ENCODE assay signal across 17 mouse cellular contexts in the genomic region with DNA sequence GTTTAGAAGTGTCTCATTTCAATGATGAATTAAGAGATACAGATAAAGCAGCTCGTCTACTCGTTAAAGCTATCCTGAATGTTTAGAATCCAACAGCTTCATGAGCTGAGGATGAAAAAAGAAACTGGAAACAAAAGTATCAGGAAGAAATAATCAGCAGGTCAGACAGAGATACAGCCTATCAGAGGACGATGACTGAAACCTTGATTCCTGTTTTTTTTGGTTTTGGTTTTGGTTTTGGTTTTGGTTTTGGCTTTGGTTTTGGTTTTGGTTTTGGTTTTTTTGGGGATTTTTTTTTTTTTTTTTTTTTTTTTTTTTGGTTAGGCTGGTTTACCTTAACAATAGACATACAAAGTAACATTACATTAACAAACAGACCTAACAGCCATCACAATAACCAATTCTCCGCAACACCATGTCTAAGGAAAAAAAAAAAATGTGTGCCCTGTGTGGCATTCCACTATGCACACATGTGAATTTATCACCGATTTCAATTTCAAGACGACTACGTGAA.
DNase-seq lines count a peak whose midpoint lies in the region; TF ChIP-seq lines count a peak whose summit lies in the region.
"Had no signal": no experiment of that assay in that cellular context is flagged by ENCODE, and none has a peak within 500 bp of the region (broad histone marks: within the 10 kb centered on the region; RNA-seq: fewer than 3 reads in every experiment).

No protein-coding gene starts in this region.

- H3K9ac ChIP-seq in CH12.LX (ENCODE audit: insufficient read depth, low read depth): peak overlapping the region; percentile 33; the same call in 1 of the 2 replicates

- DNase-seq in CH12.LX (ENCODE audit: extremely low read depth): peak; percentile 27
- DNase-seq in adrenal gland, postnatal 4 days (ENCODE audit: low spot score in 2 of 2): no peak
- DNase-seq: adrenal gland, adult 2 months; adrenal gland, adult 8-10 months; adrenal gland, postnatal 10 days; adrenal gland, postnatal 14 days; adrenal gland, postnatal 25 days; adrenal gland, postnatal 36 days; B cell, adult 2 months; cerebellum, adult 11 months; cerebellum, adult 11-12 months; cerebellum, adult 18-20 months; cerebellum, adult 2 months; cerebellum, adult 8-10 months; cerebellum, adult 9-10 months had no signal

- H3K4me3 ChIP-seq in CH12.LX (replicated peaks in 1 of 3; ENCODE audit: low read depth in 2 of 3, low read length in 2 of 3, poor library complexity in 1 of 3): peak overlapping the region in 2 of 3 experiments; percentile 4 to 57

- no peak for TF ChIP-seq POLR2A in CH12.LX (IDR thresholded peaks at IDR 0.05; ENCODE audit: low read depth, low read length)

- no peaks in the 10 kb centered on the region for H3K79me2 ChIP-seq in CH12.LX (replicated peaks; ENCODE audit: control insufficient read depth, extremely low read depth, insufficient read depth, poor library complexity, severe bottlenecking)

- in situ Hi-C loops in CH12.LX (cut with MboI; ENCODE audit: low pct_ligation_motif_present, low pct_unique_long_range_greater_than_20kb, low sequenced_read_pairs): no loop called here

- H3K27me3 ChIP-seq in CH12.LX (replicated peaks): no peaks in the 10 kb centered on the region
- H3K27me3 ChIP-seq: Patski had no signal

- H3K27ac ChIP-seq in CH12.LX (ENCODE audit: insufficient read depth, low read depth): no peak overlapping the region

- no peaks in the 10 kb centered on the region for H3K36me3 ChIP-seq in CH12.LX (replicated peaks in 1 of 2; ENCODE audit: control insufficient read depth in 1 of 2, insufficient read depth in 1 of 2, low read length in 1 of 2)
- H3K36me3 ChIP-seq: G1E had no signal

- dilution Hi-C loops in CH12.LX (cut with MboI; ENCODE audit: extremely low pct_ligation_motif_present, extremely low pct_unique_long_range_greater_than_20kb, low sequenced_read_pairs): no loop called here

- no peaks in the 10 kb centered on the region for H3K9me3 ChIP-seq in CH12.LX (replicated peaks; ENCODE audit: low read length)
- H3K9me3 ChIP-seq: G1E had no signal

- TF ChIP-seq RAD21 in CH12.LX (IDR thresholded peaks at IDR 0.05; ENCODE audit: low read depth, low read length): no peak

- H3K4me2 ChIP-seq in CH12.LX (ENCODE audit: insufficient read depth, low read depth, poor library complexity, severe bottlenecking): peak overlapping the region; percentile 97

- peaks cover 5 to 6% of the 10 kb centered on the region in 2 experiments; a peak in 3 of 4 replicates for H3K4me1 ChIP-seq in CH12.LX (ENCODE audit: control insufficient read depth in 1 of 2, insufficient read depth in 2 of 2)

- TF ChIP-seq EP300 in CH12.LX (IDR thresholded peaks at IDR 0.05; ENCODE audit: low read length): peak; percentile 92

- TF ChIP-seq CTCF in CH12.LX (conservative IDR thresholded peaks at IDR 0.05 in 1 of 2, IDR thresholded peaks at IDR 0.05 in 1 of 2; ENCODE audit: low read depth in 2 of 2, low read length in 2 of 2): no peak

TF ChIP-seq in CH12.LX, 34 proteins besides CTCF, POLR2A, EP300 and RAD21:
- TF ChIP-seq GABPA (IDR thresholded peaks at IDR 0.05; ENCODE audit: insufficient replicate concordance, low read depth, low read length): no peak
- no peak for TF ChIP-seq MAX (IDR thresholded peaks at IDR 0.05; ENCODE audit: low read length)
- TF ChIP-seq TBP (conservative IDR thresholded peaks at IDR 0.05; ENCODE audit: low read depth, low read length): no peak
- peak; percentile 61; the same call in 1 of the 2 replicates for TF ChIP-seq JUND (conservative IDR thresholded peaks at IDR 0.05; ENCODE audit: low read depth, low read length)
- peak; percentile 53; the same call in 1 of the 2 replicates for TF ChIP-seq HCFC1 (IDR thresholded peaks at IDR 0.05; ENCODE audit: low read depth, low read length)
- TF ChIP-seq SMC3 (IDR thresholded peaks at IDR 0.05; ENCODE audit: low read depth, low read length): no peak
- TF ChIP-seq UBTF (IDR thresholded peaks at IDR 0.05; ENCODE audit: low read depth, low read length): no peak
- no peak for TF ChIP-seq KAT2A (IDR thresholded peaks at IDR 0.05; ENCODE audit: insufficient replicate concordance, low read length)
- no peak for TF ChIP-seq TCF12 (IDR thresholded peaks at IDR 0.05; ENCODE audit: low read depth, low read length)
- no peak for TF ChIP-seq ZMIZ1 (IDR thresholded peaks at IDR 0.05; ENCODE audit: low read depth, low read length)
- TF ChIP-seq BHLHE40 (IDR thresholded peaks at IDR 0.05; ENCODE audit: low read depth, low read length): 0 out of 2 replicates have a peak, but pooled peaks have one; percentile 15
- no peak for TF ChIP-seq MXI1 (IDR thresholded peaks at IDR 0.05; ENCODE audit: low read depth, low read length)
- no peak for TF ChIP-seq MYC (IDR thresholded peaks at IDR 0.05; ENCODE audit: low read depth, low read length)
- TF ChIP-seq PAX5 (IDR thresholded peaks at IDR 0.05; ENCODE audit: low read length): no peak
- peak; percentile 30; the same call in 1 of the 2 replicates for TF ChIP-seq MAFK (IDR thresholded peaks at IDR 0.05; ENCODE audit: insufficient replicate concordance, low read length)
- no peak for TF ChIP-seq POLR2AphosphoS2 (IDR thresholded peaks at IDR 0.05; ENCODE audit: low read depth, low read length)
- no peak for TF ChIP-seq USF1 (IDR thresholded peaks at IDR 0.05; ENCODE audit: low read depth, low read length)
- no peak for TF ChIP-seq ZKSCAN1 (IDR thresholded peaks at IDR 0.05; ENCODE audit: borderline replicate concordance, low read depth, low read length)
- peak; percentile 96 for TF ChIP-seq IRF4 (IDR thresholded peaks at IDR 0.05; ENCODE audit: low read depth, low read length)
- no peak for TF ChIP-seq ELF1 (IDR thresholded peaks at IDR 0.05; ENCODE audit: low read depth, low read length)
- no peak for TF ChIP-seq NELFE (IDR thresholded peaks at IDR 0.05; ENCODE audit: low read depth, low read length)
- no peak for TF ChIP-seq CHD2 (IDR thresholded peaks at IDR 0.05; ENCODE audit: low read length)
- peak; percentile 66 for TF ChIP-seq RCOR1 (conservative IDR thresholded peaks at IDR 0.05; ENCODE audit: low read depth, low read length)
- peak; percentile 57; the same call in 1 of the 2 replicates for TF ChIP-seq SIN3A (IDR thresholded peaks at IDR 0.05; ENCODE audit: low read length)
- TF ChIP-seq MEF2A (IDR thresholded peaks at IDR 0.05; ENCODE audit: borderline replicate concordance, low read depth, low read length): 0 out of 2 replicates have a peak, but pooled peaks have one; percentile 26
- TF ChIP-seq JUN (IDR thresholded peaks at IDR 0.05; ENCODE audit: insufficient read depth, low read depth, low read length): peak; percentile 32; the same call in 1 of the 2 replicates
- TF ChIP-seq E2F4 (IDR thresholded peaks at IDR 0.05; ENCODE audit: insufficient replicate concordance, low read depth, low read length): no peak
- TF ChIP-seq MAZ (IDR thresholded peaks at IDR 0.05; ENCODE audit: low read depth, low read length): no peak
- no peak for TF ChIP-seq ZC3H11A (IDR thresholded peaks at IDR 0.05; ENCODE audit: low read depth, low read length)
- TF ChIP-seq NRF1 (IDR thresholded peaks at IDR 0.05; ENCODE audit: low read depth, low read length): no peak
- no peak for TF ChIP-seq USF2 (conservative IDR thresholded peaks at IDR 0.05; ENCODE audit: low read depth, low read length)
- TF ChIP-seq ETS1 (conservative IDR thresholded peaks at IDR 0.05; ENCODE audit: low read depth, low read length): peak; percentile 99
- peak; percentile 98 for TF ChIP-seq ZNF384 (IDR thresholded peaks at IDR 0.05; ENCODE audit: low read depth, low read length)
- 0 out of 2 replicates have a peak, but pooled peaks have one; percentile 20 for TF ChIP-seq CHD1 (IDR thresholded peaks at IDR 0.05; ENCODE audit: low read depth, low read length)
